7 mouse cellular contexts compared by ENCODE assay signal in the genomic region with DNA sequence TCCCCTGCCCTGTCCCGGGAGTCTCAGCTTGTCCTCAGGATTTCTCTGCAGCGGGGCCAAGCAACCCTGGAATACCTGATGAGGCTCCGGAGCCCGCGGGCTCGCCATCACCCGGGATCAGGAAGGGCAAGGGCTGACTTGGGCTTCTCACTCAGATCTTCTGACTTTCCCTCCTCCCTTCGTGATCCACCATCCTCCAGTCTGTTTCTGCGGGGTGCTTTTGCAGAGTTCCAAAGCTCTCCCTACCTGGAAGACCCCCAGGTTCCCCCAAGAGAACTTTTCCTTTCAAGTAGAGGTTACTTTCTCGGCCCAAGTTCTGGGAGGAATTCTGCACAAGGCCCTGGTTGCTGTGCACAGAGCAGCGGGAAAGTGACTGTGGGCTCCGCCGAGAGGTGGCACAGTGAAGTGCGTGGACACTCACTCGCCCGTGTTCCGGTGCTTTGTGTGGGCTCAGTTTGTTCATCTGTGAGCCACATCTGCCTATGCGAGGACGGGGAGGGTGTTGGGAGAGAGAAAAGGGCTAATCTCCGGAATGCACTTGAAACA. TPM values are rescaled to one million over a fixed set of nuclear protein-coding genes. Genes with fewer than 3 reads are reported as not detected.
DNase-seq lines count a peak whose midpoint lies in the region; ATAC-seq lines count a peak whose summit lies in the region.

No protein-coding gene starts in this region.

- no peaks in the 10 kb centered on the region for H3K36me3 ChIP-seq in hindbrain, embryonic 14.5 days (replicated peaks; ENCODE audit: control insufficient read depth, insufficient read depth)
- no peaks in the 10 kb centered on the region for H3K36me3 ChIP-seq in megakaryocyte, embryonic 14.5 days (replicated peaks; ENCODE audit: low read length)

- no peaks in the 10 kb centered on the region for H3K27me3 ChIP-seq in hindbrain, embryonic 14.5 days (ENCODE audit: control insufficient read depth, insufficient read depth, low read length)
- no peaks in the 10 kb centered on the region for H3K27me3 ChIP-seq in megakaryocyte, embryonic 14.5 days (replicated peaks)

- H3K27ac ChIP-seq in hindbrain, embryonic 14.5 days = peak overlapping the region; percentile 47; the same call in 1 of the 2 replicates

- no peaks in the 10 kb centered on the region for H3K9me3 ChIP-seq in hindbrain, embryonic 14.5 days (ENCODE audit: control insufficient read depth, low read length)
- H3K9me3 ChIP-seq in megakaryocyte, embryonic 14.5 days = no peaks in the 10 kb centered on the region

- peak overlapping the region; percentile 76 for H3K4me3 ChIP-seq in hindbrain, embryonic 14.5 days (replicated peaks; ENCODE audit: low read length)
- peak overlapping the region; percentile 92 for H3K4me3 ChIP-seq in megakaryocyte, embryonic 14.5 days (replicated peaks)

- ATAC-seq in hindbrain, embryonic 14.5 days (ENCODE audit: low FRiP score) = no peak

- H3K4me2 ChIP-seq in hindbrain, embryonic 14.5 days (replicated peaks) = peak overlapping the region; percentile 76

- WGBS in hindbrain, embryonic 14.5 days = under 1% methylated on average over 20 of the region's 20 CpGs

- intact Hi-C loops in left cerebral cortex, postnatal 10 days (cut with DNase I) = no loop called here

- DNase-seq in T-cell, adult 2 months (ENCODE audit: low spot score) = peak; percentile 53
- peak; percentile 48 for DNase-seq in cerebellum, adult 9-11 months
- peak; percentile 19 to 67 for DNase-seq in frontal cortex, adult 2 months (ENCODE audit: extremely low spot score in 1 of 2, low spot score in 1 of 2)
- peak; percentile 30 for DNase-seq in hindbrain, embryonic 14.5 days (ENCODE audit: low spot score)
- DNase-seq in left cerebral cortex, postnatal 10 days (ENCODE audit: extremely low spot score in 1 of 2, low spot score in 2 of 2) = peak; percentile 14 to 62
- DNase-seq in right cerebral cortex, postnatal 25 days = peak; percentile 64

- H3K9ac ChIP-seq in hindbrain, embryonic 14.5 days = peak overlapping the region; percentile 70

- peaks cover 11% of the 10 kb centered on the region for H3K4me1 ChIP-seq in hindbrain, embryonic 14.5 days (replicated peaks; ENCODE audit: control insufficient read depth, insufficient read depth, low read length)
- H3K4me1 ChIP-seq in megakaryocyte, embryonic 14.5 days = peaks cover 21% of the 10 kb centered on the region

RNA-seq across cellular contexts. Expression of a gene that starts 0.6 kb away (rescaled TPM):
- polyA plus RNA-seq in frontal cortex, adult 2 months (2012; rRNA removed) = 15.0 and 15.9 TPM in 2 replicates
- polyA plus RNA-seq in hindbrain, embryonic 14.5 days (2014; fragmentation: Nextera tagmentation; extraction: Ambion mirVana) = 21.1 and 24.4 TPM in 2 replicates
- 10 to 100 TPM; 15.0 to 19.0 TPM for total RNA-seq in left cerebral cortex, postnatal 10 days (2021)
- 1.9 and 3.5 TPM in 2 replicates for polyA plus RNA-seq in megakaryocyte, embryonic 14.5 days (2012; ENCODE audit: insufficient read depth, low replicate concordance)
